Mouse (Mus musculus): ENCODE data around the gene Cd6. TPM values are rescaled to one million over a fixed set of nuclear protein-coding genes. Genes with fewer than 3 reads are reported as not detected.

The Cd6 gene
- polyA plus RNA-seq (2014; fragmentation: Nextera tagmentation; extraction: Ambion mirVana): 0.09 TPM in 1 of 2 replicates, not detected in the other

DNA sequence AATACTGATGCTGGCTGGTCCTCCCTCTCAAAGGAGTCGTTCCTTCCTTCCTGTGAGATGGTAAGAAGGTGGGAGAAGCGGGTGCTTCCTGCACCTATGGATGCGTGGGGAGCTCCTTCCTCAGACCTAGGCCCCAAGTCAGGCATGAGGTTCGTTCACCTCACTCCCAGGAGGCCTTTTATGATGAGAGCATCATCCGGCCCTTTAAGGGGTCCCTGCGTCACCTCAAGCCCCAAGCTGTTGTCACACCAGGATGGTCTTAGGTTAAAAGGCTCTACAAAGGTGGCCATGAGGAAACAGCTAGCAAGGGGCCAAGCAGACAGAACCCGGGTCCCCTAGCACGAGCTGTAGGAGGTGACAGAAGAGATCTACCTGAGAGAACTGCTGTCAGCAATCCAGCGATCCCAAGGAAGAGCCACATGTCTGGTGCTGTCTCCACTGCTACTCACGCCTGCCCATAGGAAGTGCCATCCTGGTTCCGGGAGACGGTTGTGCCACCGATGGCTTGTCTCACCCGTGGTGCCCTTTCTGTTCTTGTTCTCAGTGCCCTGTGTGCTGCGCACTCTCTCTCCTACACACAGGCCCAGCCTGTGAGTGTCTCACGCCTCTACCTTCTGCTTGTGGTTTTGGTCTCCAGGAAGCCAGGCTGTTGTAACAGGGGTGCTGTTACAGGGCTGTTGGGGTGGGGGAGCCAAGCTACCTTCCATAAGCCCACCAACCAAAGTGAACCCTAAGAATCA is at the start of gene Cd6:
Gene Cd6, minus strand, starts transcription at position 623 of the 740 bp plus-strand sequence.
- H3K9me3 ChIP-seq (ENCODE audit: control insufficient read depth, low read length): no peaks in the 10 kb centered on the region
- H3K27ac ChIP-seq (ENCODE audit: low read depth, low read length): no peak within 1 kb of the TSS
- H3K9ac ChIP-seq (ENCODE audit: low read depth, low read length): no peak within 1 kb of the TSS
- no peak within 1 kb of the TSS for H3K4me2 ChIP-seq (replicated peaks; ENCODE audit: low read depth, low read length)
- H3K36me3 ChIP-seq (ENCODE audit: control insufficient read depth, insufficient read depth, low read length): no peaks in the 10 kb centered on the region
- no peak for ATAC-seq (ENCODE audit: low FRiP score, low TSS enrichment)
- no peaks in the 10 kb centered on the region for H3K4me1 ChIP-seq (ENCODE audit: control insufficient read depth, insufficient read depth, low read length)
- no peaks in the 10 kb centered on the region for H3K27me3 ChIP-seq (ENCODE audit: control insufficient read depth, insufficient read depth, low read length)
- H3K4me3 ChIP-seq (ENCODE audit: low read length): no peak within 1 kb of the TSS
- WGBS: 91% methylated on average over 16 of the region's 16 CpGs

DNA sequence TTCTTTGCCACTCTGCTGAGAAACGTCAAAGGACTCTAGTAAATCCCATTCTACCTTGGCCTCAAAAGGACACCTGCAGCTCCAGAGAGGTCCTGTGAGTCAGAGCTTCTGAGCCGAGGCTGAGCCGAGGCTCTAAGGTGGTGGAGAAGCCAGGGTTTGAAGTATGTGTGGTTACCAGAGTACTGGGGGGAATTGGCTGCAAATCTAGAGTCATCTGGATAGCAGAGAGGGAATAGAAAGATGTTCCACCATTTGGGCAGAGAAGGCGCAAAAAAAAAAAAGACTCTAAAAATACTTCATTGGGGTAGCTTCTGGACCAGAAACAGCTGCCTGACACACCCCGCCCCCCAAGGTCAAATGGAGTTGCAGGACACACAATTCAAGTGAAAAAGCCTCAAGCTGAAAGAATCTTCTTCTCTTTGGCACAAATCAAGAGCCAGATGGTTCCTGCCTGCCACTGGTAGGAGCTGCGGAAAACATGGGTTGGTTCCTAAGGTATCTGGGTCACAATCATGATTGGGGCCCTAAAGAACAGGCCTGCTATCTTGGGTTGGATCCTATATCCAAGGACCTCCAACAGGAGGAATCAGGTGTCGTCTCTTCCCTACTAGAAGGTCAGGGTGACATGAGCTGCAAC is 48.5 kb upstream of the Cd6 start:
- ATAC-seq (ENCODE audit: low FRiP score, low TSS enrichment): no peak
- Histone ChIP-seq H3K36me3 (ENCODE audit: control insufficient read depth, insufficient read depth, low read length) (peaks cover 18% of the 10 kb centered on the region), H3K4me3 (ENCODE audit: low read length) (no peak overlapping the region), H3K27me3 (ENCODE audit: control insufficient read depth, insufficient read depth, low read length) (no peaks in the 10 kb centered on the region), H3K4me2 (replicated peaks; ENCODE audit: low read depth, low read length) (no peak overlapping the region), H3K9me3 (ENCODE audit: control insufficient read depth, low read length) (no peaks in the 10 kb centered on the region), H3K27ac (ENCODE audit: low read depth, low read length) (no peak overlapping the region), H3K4me1 (ENCODE audit: control insufficient read depth, insufficient read depth, low read length) (peaks cover 10% of the 10 kb centered on the region), H3K9ac (ENCODE audit: low read depth, low read length) (no peak overlapping the region)
- 85% methylated on average over 7 of the region's 7 CpGs for WGBS

DNA sequence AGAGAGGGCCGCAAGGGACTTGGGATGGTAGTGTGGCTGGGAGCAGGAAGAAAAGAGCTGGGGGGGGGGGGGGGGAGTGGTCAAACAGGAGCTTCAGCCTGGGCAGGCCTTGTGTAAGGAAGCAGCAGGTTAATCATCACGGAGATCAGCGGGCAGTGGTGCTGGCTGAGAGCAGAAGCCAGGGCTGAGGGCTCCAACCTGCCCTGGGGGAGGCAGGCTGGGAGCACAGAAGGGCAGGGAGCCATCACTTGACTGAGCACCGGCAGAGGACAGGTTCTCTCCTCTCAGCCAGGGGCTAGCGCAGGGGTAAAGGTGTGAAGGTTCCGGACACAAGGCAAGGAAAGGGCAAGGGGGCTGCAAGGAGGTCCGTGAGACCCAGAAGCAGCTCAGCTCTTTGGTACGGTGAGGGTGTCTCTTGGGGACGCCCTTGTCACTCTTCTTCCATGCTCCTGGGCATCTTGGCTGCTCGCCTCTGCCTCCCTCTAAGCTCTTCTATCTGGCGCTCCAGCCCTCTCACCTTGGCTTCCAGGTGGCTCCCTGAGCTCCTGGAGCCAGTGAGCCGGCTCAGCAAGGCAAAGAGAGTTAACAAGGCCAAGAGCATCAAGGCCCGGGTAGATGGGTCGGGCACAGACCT is 41.6 kb upstream of the Cd6 start:
- peaks cover 39% of the 10 kb centered on the region for H3K36me3 ChIP-seq (ENCODE audit: control insufficient read depth, insufficient read depth, low read length)
- H3K9ac ChIP-seq (ENCODE audit: low read depth, low read length): 0 out of 2 replicates have a peak overlapping the region, but pooled peaks have one; percentile 28
- H3K9me3 ChIP-seq (ENCODE audit: control insufficient read depth, low read length): no peaks in the 10 kb centered on the region
- WGBS: 73% methylated on average over 14 of the region's 14 CpGs
- H3K4me3 ChIP-seq (ENCODE audit: low read length): no peak overlapping the region
- peak overlapping the region; percentile 42; the same call in 1 of the 2 replicates for H3K27ac ChIP-seq (ENCODE audit: low read depth, low read length)
- H3K4me1 ChIP-seq (ENCODE audit: control insufficient read depth, insufficient read depth, low read length): peaks cover 20% of the 10 kb centered on the region
- no peak overlapping the region for H3K4me2 ChIP-seq (replicated peaks; ENCODE audit: low read depth, low read length)
- peak; percentile 7; the same call in 1 of the 2 replicates for ATAC-seq (ENCODE audit: low FRiP score, low TSS enrichment)
- no peaks in the 10 kb centered on the region for H3K27me3 ChIP-seq (ENCODE audit: control insufficient read depth, insufficient read depth, low read length)

DNA sequence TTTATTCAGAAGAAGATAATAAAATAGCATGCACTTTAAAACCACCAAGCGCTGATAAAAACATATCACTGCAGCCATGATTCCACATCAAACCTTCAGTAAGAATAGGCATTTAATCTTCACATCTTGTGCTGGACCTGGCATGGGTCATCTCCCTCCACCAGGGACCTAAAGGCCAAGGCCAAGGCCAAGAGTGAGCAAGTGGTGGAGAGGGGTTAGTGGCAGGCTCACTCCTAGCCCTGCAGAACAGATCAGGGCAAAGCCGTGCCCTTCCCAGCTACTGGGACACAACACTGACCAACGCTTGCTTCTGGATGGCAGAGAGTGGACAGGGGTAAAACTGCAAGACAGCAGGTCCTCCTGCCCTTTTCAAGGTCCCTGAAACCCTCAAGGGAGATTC is 40.8 kb upstream of the Cd6 start:
- no peaks in the 10 kb centered on the region for H3K9me3 ChIP-seq (ENCODE audit: control insufficient read depth, low read length)
- H3K27ac ChIP-seq (ENCODE audit: low read depth, low read length): peak overlapping the region; percentile 37; the same call in 1 of the 2 replicates
- H3K4me2 ChIP-seq (replicated peaks; ENCODE audit: low read depth, low read length): no peak overlapping the region
- WGBS: 97% methylated on average over 3 of the region's 3 CpGs
- no peak overlapping the region for H3K4me3 ChIP-seq (ENCODE audit: low read length)
- no peak for ATAC-seq (ENCODE audit: low FRiP score, low TSS enrichment)
- peaks cover 20% of the 10 kb centered on the region for H3K4me1 ChIP-seq (ENCODE audit: control insufficient read depth, insufficient read depth, low read length)
- H3K9ac ChIP-seq (ENCODE audit: low read depth, low read length): no peak overlapping the region; the same call in 1 of the 2 replicates
- H3K36me3 ChIP-seq (ENCODE audit: control insufficient read depth, insufficient read depth, low read length): peaks cover 44% of the 10 kb centered on the region
- H3K27me3 ChIP-seq (ENCODE audit: control insufficient read depth, insufficient read depth, low read length): no peaks in the 10 kb centered on the region

DNA sequence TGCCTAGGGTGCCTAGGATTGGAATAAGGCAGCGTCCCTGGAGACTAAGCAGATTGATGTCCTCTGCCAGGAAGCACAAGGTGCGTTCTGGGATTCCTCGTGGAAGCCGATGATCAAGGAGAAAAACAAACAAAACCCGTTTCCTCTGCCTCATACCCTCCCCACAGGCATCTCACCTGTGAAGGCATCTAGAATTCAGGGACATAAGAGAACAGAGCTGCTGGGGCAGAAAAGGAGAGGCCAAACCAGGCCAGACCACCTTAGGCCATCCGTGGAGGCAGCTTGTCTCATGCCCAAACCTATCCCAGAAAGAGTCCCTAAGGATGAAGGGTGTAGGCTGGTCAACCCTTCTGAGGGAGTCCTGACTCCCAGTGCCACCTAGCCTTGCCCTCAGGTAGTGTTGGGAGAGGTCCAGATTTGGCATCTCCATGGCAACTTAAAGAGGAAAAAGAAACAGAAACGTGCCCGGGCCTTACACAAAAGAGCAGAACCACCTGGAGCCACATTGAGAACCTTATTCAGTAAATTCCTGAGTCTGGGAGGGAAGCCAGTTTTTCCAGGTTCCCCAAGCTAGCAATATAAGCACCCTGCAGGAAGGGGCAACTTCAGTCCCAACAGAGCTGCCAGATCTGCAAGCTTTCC is 40.1 kb upstream of the Cd6 start, which contains the start of gene Tmem132a:
Gene Tmem132a, minus strand, starts transcription at position 55 of the 642 bp plus-strand sequence.
- H3K4me1 ChIP-seq (ENCODE audit: control insufficient read depth, insufficient read depth, low read length): peaks cover 20% of the 10 kb centered on the region
- peak within 1 kb of the TSS; percentile 82 for H3K4me3 ChIP-seq (ENCODE audit: low read length)
- no peaks in the 10 kb centered on the region for H3K9me3 ChIP-seq (ENCODE audit: control insufficient read depth, low read length)
- 5% methylated on average over 8 of the region's 8 CpGs for WGBS
- H3K27ac ChIP-seq (ENCODE audit: low read depth, low read length): peak within 1 kb of the TSS; percentile 88
- peaks cover 51% of the 10 kb centered on the region for H3K36me3 ChIP-seq (ENCODE audit: control insufficient read depth, insufficient read depth, low read length)
- ATAC-seq (ENCODE audit: low FRiP score, low TSS enrichment): peak; percentile 5; the same call in 1 of the 2 replicates
- H3K27me3 ChIP-seq (ENCODE audit: control insufficient read depth, insufficient read depth, low read length): no peaks in the 10 kb centered on the region
- peak within 1 kb of the TSS; percentile 92 for H3K9ac ChIP-seq (ENCODE audit: low read depth, low read length)
- peak within 1 kb of the TSS; percentile 77 for H3K4me2 ChIP-seq (replicated peaks; ENCODE audit: low read depth, low read length)

DNA sequence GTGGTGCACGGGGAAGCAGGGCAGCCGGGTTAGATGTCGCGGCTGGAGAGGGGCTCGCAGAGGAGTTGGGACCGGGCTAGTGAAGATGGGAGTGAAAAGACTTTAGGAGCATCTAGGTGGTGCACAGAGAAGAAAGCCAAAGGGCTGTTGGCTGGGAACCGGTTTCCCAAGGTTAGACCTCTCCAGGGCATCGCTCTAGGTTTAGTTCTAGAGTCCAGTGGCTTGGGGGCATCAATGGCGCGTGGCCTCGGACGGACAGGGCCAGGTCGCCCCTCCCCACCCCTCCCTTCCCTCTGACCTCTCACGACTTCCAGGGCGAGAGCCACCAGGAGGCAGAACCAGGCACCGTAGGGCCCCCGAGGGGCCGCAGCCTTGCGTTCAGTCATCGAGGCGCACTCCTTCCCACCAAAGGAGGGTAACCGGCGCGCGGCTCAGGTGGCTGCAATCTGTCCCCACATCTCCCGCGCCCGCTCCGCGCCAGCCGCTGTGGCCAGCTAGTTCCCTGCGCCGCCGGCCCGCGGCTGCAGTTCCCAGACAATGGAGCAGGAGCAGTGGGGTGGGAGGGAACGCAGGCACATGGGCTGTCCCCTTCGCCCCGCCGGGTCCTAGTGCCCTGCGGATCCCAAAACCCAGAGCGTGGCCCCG is 39.5 kb upstream of the Cd6 start:
- WGBS: under 1% methylated on average over 39 of the region's 43 CpGs
- H3K36me3 ChIP-seq (ENCODE audit: control insufficient read depth, insufficient read depth, low read length): peaks cover 56% of the 10 kb centered on the region
- H3K4me1 ChIP-seq (ENCODE audit: control insufficient read depth, insufficient read depth, low read length): peaks cover 20% of the 10 kb centered on the region
- peak; percentile 92 for ATAC-seq (ENCODE audit: low FRiP score, low TSS enrichment)
- no peaks in the 10 kb centered on the region for H3K27me3 ChIP-seq (ENCODE audit: control insufficient read depth, insufficient read depth, low read length)
- peak overlapping the region; percentile 77 for H3K4me2 ChIP-seq (replicated peaks; ENCODE audit: low read depth, low read length)
- H3K4me3 ChIP-seq (ENCODE audit: low read length): peak overlapping the region; percentile 82
- H3K9me3 ChIP-seq (ENCODE audit: control insufficient read depth, low read length): no peaks in the 10 kb centered on the region
- peak overlapping the region; percentile 92 for H3K9ac ChIP-seq (ENCODE audit: low read depth, low read length)
- H3K27ac ChIP-seq (ENCODE audit: low read depth, low read length): peak overlapping the region; percentile 88

DNA sequence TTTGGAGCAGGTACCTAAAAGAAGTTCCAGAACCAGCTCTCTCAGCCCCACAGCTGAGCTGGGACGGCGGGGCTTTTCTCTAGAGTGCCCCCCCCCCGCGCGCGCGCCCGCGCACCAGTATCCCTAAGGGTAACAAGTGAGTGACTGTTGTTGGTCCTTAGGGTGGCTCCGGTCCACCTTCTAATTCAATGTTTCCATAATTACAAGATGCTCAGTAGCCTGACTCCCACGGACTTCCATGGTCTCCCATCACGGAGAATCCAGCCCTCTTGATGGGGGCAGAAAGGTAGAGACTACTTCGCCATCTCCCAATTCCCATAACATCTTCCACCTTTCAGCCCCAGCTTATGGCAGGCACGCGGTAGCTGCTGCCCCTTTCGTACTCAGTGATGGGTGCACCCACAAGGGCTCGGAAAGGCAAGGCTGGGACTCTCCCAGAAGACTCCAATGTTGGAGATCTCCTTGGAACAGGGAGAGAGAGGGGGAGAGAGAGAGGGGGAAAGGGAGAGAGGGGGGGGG is 38.8 kb upstream of the Cd6 start:
- peak; percentile 15 for ATAC-seq (ENCODE audit: low FRiP score, low TSS enrichment)
- peak overlapping the region; percentile 92 for H3K9ac ChIP-seq (ENCODE audit: low read depth, low read length)
- H3K4me2 ChIP-seq (replicated peaks; ENCODE audit: low read depth, low read length): peak overlapping the region; percentile 77
- no peaks in the 10 kb centered on the region for H3K9me3 ChIP-seq (ENCODE audit: control insufficient read depth, low read length)
- peaks cover 56% of the 10 kb centered on the region for H3K36me3 ChIP-seq (ENCODE audit: control insufficient read depth, insufficient read depth, low read length)
- peaks cover 20% of the 10 kb centered on the region for H3K4me1 ChIP-seq (ENCODE audit: control insufficient read depth, insufficient read depth, low read length)
- H3K27me3 ChIP-seq (ENCODE audit: control insufficient read depth, insufficient read depth, low read length): no peaks in the 10 kb centered on the region
- WGBS: under 1% methylated on average over 17 of the region's 17 CpGs
- H3K4me3 ChIP-seq (ENCODE audit: low read length): peak overlapping the region; percentile 82
- H3K27ac ChIP-seq (ENCODE audit: low read depth, low read length): peak overlapping the region; percentile 88

DNA sequence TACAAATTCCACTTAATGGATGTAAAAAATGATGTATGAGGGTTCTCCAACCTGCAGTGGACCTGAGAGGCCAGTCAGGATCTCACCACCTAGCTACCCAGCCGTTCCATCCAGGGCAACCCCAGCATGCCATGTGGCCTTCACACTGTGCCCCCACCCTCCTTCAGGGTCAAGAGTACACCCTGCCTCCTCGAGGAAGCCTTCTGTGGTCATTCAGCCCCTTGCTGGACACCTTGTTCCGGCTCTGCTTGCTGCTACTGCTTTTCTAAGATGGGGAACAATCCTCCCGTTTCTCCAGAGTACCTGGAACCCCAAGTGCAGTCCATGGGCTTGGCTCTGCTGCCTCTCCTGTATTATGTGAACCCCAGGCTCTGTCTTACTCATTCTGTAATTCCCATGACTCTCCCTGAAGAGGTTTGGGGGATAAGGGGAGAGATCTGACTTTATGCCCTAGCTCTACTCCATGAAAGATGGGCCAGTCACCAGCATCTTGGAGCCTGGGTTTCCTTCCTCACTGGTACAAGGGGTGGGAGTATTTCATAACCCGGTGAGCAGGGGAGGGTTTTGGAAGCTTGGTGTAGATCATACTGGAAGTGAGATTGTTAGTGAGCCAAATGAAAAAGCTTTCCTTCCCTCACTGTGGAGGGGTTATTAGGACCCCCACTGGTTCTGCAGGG is 38.2 kb upstream of the Cd6 start:
- Histone ChIP-seq H3K36me3 (ENCODE audit: control insufficient read depth, insufficient read depth, low read length) (peaks cover 56% of the 10 kb centered on the region), H3K4me3 (ENCODE audit: low read length) (peak overlapping the region; percentile 82), H3K27ac (ENCODE audit: low read depth, low read length) (no peak overlapping the region), H3K9me3 (ENCODE audit: control insufficient read depth, low read length) (no peaks in the 10 kb centered on the region), H3K9ac (ENCODE audit: low read depth, low read length) (peak overlapping the region; percentile 92), H3K4me2 (replicated peaks; ENCODE audit: low read depth, low read length) (peak overlapping the region; percentile 77), H3K4me1 (ENCODE audit: control insufficient read depth, insufficient read depth, low read length) (peaks cover 20% of the 10 kb centered on the region), H3K27me3 (ENCODE audit: control insufficient read depth, insufficient read depth, low read length) (no peaks in the 10 kb centered on the region)
- WGBS: 20% methylated on average over 5 of the region's 5 CpGs
- no peak for ATAC-seq (ENCODE audit: low FRiP score, low TSS enrichment)

Measured in kidney, embryonic 14.5 days (tissue).